In the genomic region with DNA sequence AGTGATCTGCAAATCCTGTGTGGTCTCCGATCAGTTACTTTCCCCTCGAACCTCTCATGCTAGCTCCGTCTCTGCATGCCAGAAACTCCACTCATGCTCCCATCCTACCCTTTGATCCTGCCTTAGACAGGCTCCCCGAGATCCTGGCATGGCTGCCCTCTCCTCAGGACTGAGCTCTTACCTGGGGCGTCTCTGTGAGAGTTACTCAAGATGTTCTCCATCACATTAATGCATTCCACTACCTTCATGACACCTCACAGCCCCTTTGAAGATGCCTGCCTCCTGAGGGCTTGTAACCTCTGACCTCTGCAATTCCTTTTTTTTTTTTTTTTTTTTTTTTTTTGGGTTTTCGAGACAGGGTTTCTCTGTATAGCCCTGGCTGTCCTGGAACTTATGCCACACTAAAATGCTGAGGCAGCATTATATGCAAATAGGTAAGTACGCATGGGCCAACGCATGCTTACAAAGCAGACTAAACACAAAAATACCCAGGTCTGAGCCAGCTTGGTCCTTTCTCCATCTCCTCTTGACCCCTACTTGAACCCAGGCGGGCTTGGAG, we compare ENCODE assay signal across 7 mouse cellular contexts. TPM values are rescaled to one million over a fixed set of nuclear protein-coding genes. Genes with fewer than 3 reads are reported as not detected.
A peak's percentile ranks its signal among the peaks of the same experiment; 100 is the strongest.
DNase-seq lines count a peak whose midpoint lies in the region; ATAC-seq and TF ChIP-seq lines count a peak whose summit lies in the region.

No protein-coding gene starts in this region.

- no peak overlapping the region for H3K4me3 ChIP-seq in kidney, adult 2 months (ENCODE audit: insufficient read depth, low read depth, low read length)
- H3K4me3 ChIP-seq in MEL (ENCODE audit: control insufficient read depth in 1 of 2, insufficient read depth in 1 of 2, low read depth in 2 of 2, low read length in 2 of 2) = no peak overlapping the region
- peak overlapping the region; percentile 77; the same call in 1 of the 2 replicates for H3K4me3 ChIP-seq in embryonic facial prominence, embryonic 13.5 days
- H3K4me3 ChIP-seq in liver, embryonic 14.5 days (ENCODE audit: insufficient read depth in 1 of 2, low read depth in 2 of 2, low read length in 2 of 2) = no peak overlapping the region

- peak overlapping the region; percentile 91 for H3K27ac ChIP-seq in kidney, adult 2 months (ENCODE audit: insufficient read depth, low read depth, low read length)
- H3K27ac ChIP-seq in MEL (ENCODE audit: control insufficient read depth, low read depth, low read length) = no peak overlapping the region
- H3K27ac ChIP-seq in embryonic facial prominence, embryonic 13.5 days = peak overlapping the region; percentile 94
- no peak overlapping the region for H3K27ac ChIP-seq in liver, embryonic 14.5 days

- WGBS in kidney, adult 2 months = 39% methylated on average over 9 of the region's 9 CpGs
- 25% methylated on average over 9 of the region's 9 CpGs for WGBS in embryonic facial prominence, embryonic 13.5 days
- WGBS in liver, embryonic 14.5 days (ENCODE audit: insufficient replicate concordance) = 59% methylated on average over 9 of the region's 9 CpGs

- no peak for TF ChIP-seq EP300 in MEL (IDR thresholded peaks at IDR 0.05; ENCODE audit: low read depth in 1 of 2, low read length in 2 of 2)
- no peak for TF ChIP-seq EP300 in liver, embryonic 14.5 days (IDR thresholded peaks at IDR 0.05; ENCODE audit: low read depth)

- no peak for DNase-seq in kidney, adult 2 months
- no peak for DNase-seq in kidney, adult 11 months
- no peak for DNase-seq in MEL (ENCODE audit: low read depth, low spot score)
- DNase-seq in liver, embryonic 14.5 days (ENCODE audit: low read depth in 3 of 3, low spot score in 3 of 3) = no peak
- no peak for DNase-seq in cerebellum, adult 11-12 months
- DNase-seq in spleen, postnatal 36 days (ENCODE audit: low spot score in 2 of 2) = no peak

- no peak for ATAC-seq in embryonic facial prominence, embryonic 13.5 days (ENCODE audit: insufficient number of reproducible peaks, insufficient read depth, low FRiP score, low TSS enrichment, low read depth)
- no peak for ATAC-seq in liver, embryonic 14.5 days (ENCODE audit: insufficient read depth)

- no peak for TF ChIP-seq CTCF in kidney, adult 2 months (conservative IDR thresholded peaks at IDR 0.05; ENCODE audit: insufficient read depth, insufficient read length, low read depth, low read length)
- no peak for TF ChIP-seq CTCF in MEL (IDR thresholded peaks at IDR 0.05 in 2 of 3, conservative IDR thresholded peaks at IDR 0.05 in 1 of 3; ENCODE audit: control insufficient read depth in 1 of 3, insufficient read depth in 1 of 3, low read depth in 2 of 3, low read length in 3 of 3, poor library complexity in 1 of 3, severe bottlenecking in 1 of 3)
- no peak for TF ChIP-seq CTCF in liver, embryonic 14.5 days (IDR thresholded peaks at IDR 0.05; ENCODE audit: low read depth)

- H3K4me2 ChIP-seq in embryonic facial prominence, embryonic 13.5 days = peak overlapping the region; percentile 98
- H3K4me2 ChIP-seq in liver, embryonic 14.5 days (ENCODE audit: low read depth) = peak overlapping the region; percentile 57

- no peak overlapping the region for H3K9ac ChIP-seq in MEL (ENCODE audit: control insufficient read depth, low read depth, low read length, poor library complexity, severe bottlenecking)
- H3K9ac ChIP-seq in embryonic facial prominence, embryonic 13.5 days = peak overlapping the region; percentile 88; the same call in 1 of the 2 replicates
- no peak overlapping the region for H3K9ac ChIP-seq in liver, embryonic 14.5 days (replicated peaks)

- no peaks in the 10 kb centered on the region for H3K9me3 ChIP-seq in MEL (replicated peaks; ENCODE audit: insufficient read depth, low read length)
- H3K9me3 ChIP-seq in embryonic facial prominence, embryonic 13.5 days = no peaks in the 10 kb centered on the region
- no peaks in the 10 kb centered on the region for H3K9me3 ChIP-seq in liver, embryonic 14.5 days (ENCODE audit: control insufficient read depth, low read length)

- no peaks in the 10 kb centered on the region for H3K79me2 ChIP-seq in MEL (ENCODE audit: control insufficient read depth, insufficient read depth, low read length, poor library complexity)

- no peaks in the 10 kb centered on the region; the same call in 1 of the 2 replicates for H3K36me3 ChIP-seq in kidney, adult 2 months (ENCODE audit: control insufficient read depth, insufficient read depth, low read length)
- H3K36me3 ChIP-seq in MEL (ENCODE audit: control insufficient read depth in 1 of 2, insufficient read depth in 2 of 2, low read length in 2 of 2) = no peaks in the 10 kb centered on the region
- H3K36me3 ChIP-seq in embryonic facial prominence, embryonic 13.5 days = peaks cover 16% of the 10 kb centered on the region
- H3K36me3 ChIP-seq in liver, embryonic 14.5 days (replicated peaks; ENCODE audit: control insufficient read depth, insufficient read depth, low read depth) = no peaks in the 10 kb centered on the region

- TF ChIP-seq RAD21 in MEL (IDR thresholded peaks at IDR 0.05; ENCODE audit: low read depth, low read length) = no peak

- H3K27me3 ChIP-seq in kidney, adult 2 months (replicated peaks; ENCODE audit: control insufficient read depth, insufficient read depth, low read length) = no peaks in the 10 kb centered on the region
- no peaks in the 10 kb centered on the region for H3K27me3 ChIP-seq in MEL (ENCODE audit: control insufficient read depth in 1 of 2, insufficient read depth in 2 of 2, low read length in 2 of 2)
- H3K27me3 ChIP-seq in embryonic facial prominence, embryonic 13.5 days = no peaks in the 10 kb centered on the region
- peaks cover 31% of the 10 kb centered on the region for H3K27me3 ChIP-seq in liver, embryonic 14.5 days (ENCODE audit: control insufficient read depth, insufficient read depth, low read length)

- H3K4me1 ChIP-seq in kidney, adult 2 months (ENCODE audit: control insufficient read depth, insufficient read depth, low read length) = peaks cover 17% of the 10 kb centered on the region; the same call in 1 of the 2 replicates
- peaks cover 0 to 7% of the 10 kb centered on the region in 2 experiments; a peak in 2 of 4 replicates for H3K4me1 ChIP-seq in MEL (ENCODE audit: control insufficient read depth in 1 of 2, insufficient read depth in 2 of 2, low read length in 2 of 2)
- peaks cover 42% of the 10 kb centered on the region for H3K4me1 ChIP-seq in embryonic facial prominence, embryonic 13.5 days
- H3K4me1 ChIP-seq in liver, embryonic 14.5 days (replicated peaks; ENCODE audit: control insufficient read depth in 2 of 2, insufficient read depth in 2 of 2, low read length in 1 of 2) = peaks cover 0 to 12% of the 10 kb centered on the region in 2 experiments; a peak in 2 of 4 replicates

- TF ChIP-seq POLR2A in kidney, adult 2 months (IDR thresholded peaks at IDR 0.05; ENCODE audit: low read depth, low read length) = no peak
- TF ChIP-seq POLR2A in MEL (IDR thresholded peaks at IDR 0.05; ENCODE audit: control insufficient read depth in 1 of 2, insufficient read depth in 1 of 2, low read depth in 1 of 2, low read length in 2 of 2, poor library complexity in 1 of 2) = no peak

TF ChIP-seq in MEL, 35 proteins besides CTCF, POLR2A, EP300 and RAD21 (continues in another document):
- TF ChIP-seq TCF12 (IDR thresholded peaks at IDR 0.05; ENCODE audit: low read depth, low read length) = no peak

RNA-seq across cellular contexts. Expression of gene Eva1b, which starts 0.5 kb away (rescaled TPM):
- polyA plus RNA-seq in kidney, adult 2 months (2012; rRNA removed) = 68.8 and 101 TPM in 2 replicates
- total RNA-seq in MEL (2012; rRNA removed) = 9.3 and 9.6 TPM in 2 replicates
- polyA plus RNA-seq in MEL (2012; ENCODE audit: insufficient read depth in 1 of 2, insufficient read length in 2 of 2, low read depth in 1 of 2, low replicate concordance in 2 of 2, missing spikeins in 1 of 2) = 10 to 100 TPM in 1 of 2 experiments, not detected in 1; 12.2 TPM
- polyA plus RNA-seq in embryonic facial prominence, embryonic 13.5 days (2015; fragmentation: Nextera tagmentation; extraction: Ambion mirVana) = 70.2 and 78.2 TPM in 2 replicates
- 11.9 and 14.8 TPM in 2 replicates for polyA plus RNA-seq in liver, embryonic 14.5 days (2012; rRNA removed)
- 11.0 and 12.0 TPM in 2 replicates for polyA plus RNA-seq in liver, embryonic 14.5 days (2014; fragmentation: Nextera tagmentation; extraction: Ambion mirVana)

RNA-seq across cellular contexts. Expression of gene Sh3d21, which starts 16.2 kb away (rescaled TPM):
- 5.0 and 5.5 TPM in 2 replicates for polyA plus RNA-seq in kidney, adult 2 months (2012; rRNA removed)
- total RNA-seq in MEL (2012; rRNA removed) = 0.31 and 0.56 TPM in 2 replicates
- polyA plus RNA-seq in MEL (2012; ENCODE audit: insufficient read depth in 1 of 2, insufficient read length in 2 of 2, low read depth in 1 of 2, low replicate concordance in 2 of 2, missing spikeins in 1 of 2) = 1 to 10 TPM in 1 of 2 experiments, not detected in 1; 1.3 TPM
- polyA plus RNA-seq in embryonic facial prominence, embryonic 13.5 days (2015; fragmentation: Nextera tagmentation; extraction: Ambion mirVana) = 8.6 and 10.3 TPM in 2 replicates
- polyA plus RNA-seq in liver, embryonic 14.5 days (2012; rRNA removed) = 0.46 and 0.53 TPM in 2 replicates
- polyA plus RNA-seq in liver, embryonic 14.5 days (2014; fragmentation: Nextera tagmentation; extraction: Ambion mirVana) = 0.77 and 0.93 TPM in 2 replicates

RNA-seq across cellular contexts. Expression of gene Stk40, which starts 43.3 kb away (rescaled TPM):
- 38.3 and 38.9 TPM in 2 replicates for polyA plus RNA-seq in kidney, adult 2 months (2012; rRNA removed)
- 16.8 and 30.4 TPM in 2 replicates for total RNA-seq in MEL (2012; rRNA removed)
- polyA plus RNA-seq in MEL (2012; ENCODE audit: insufficient read depth in 1 of 2, insufficient read length in 2 of 2, low read depth in 1 of 2, low replicate concordance in 2 of 2, missing spikeins in 1 of 2) = 100 to 1,000 TPM in 1 of 2 experiments, 10 to 100 TPM in 1; 79.4 to 270 TPM
- 34.9 and 36.6 TPM in 2 replicates for polyA plus RNA-seq in embryonic facial prominence, embryonic 13.5 days (2015; fragmentation: Nextera tagmentation; extraction: Ambion mirVana)
- 4.3 and 5.6 TPM in 2 replicates for polyA plus RNA-seq in liver, embryonic 14.5 days (2012; rRNA removed)
- polyA plus RNA-seq in liver, embryonic 14.5 days (2014; fragmentation: Nextera tagmentation; extraction: Ambion mirVana) = 8.2 and 9.0 TPM in 2 replicates

RNA-seq across cellular contexts. Expression of gene Lsm10, which starts 50.6 kb away (rescaled TPM):
- 36.5 TPM in 2 replicates for polyA plus RNA-seq in kidney, adult 2 months (2012; rRNA removed)
- total RNA-seq in MEL (2012; rRNA removed) = 33.9 and 35.0 TPM in 2 replicates
- 10 to 100 TPM in 1 of 2 experiments, not detected in 1; 49.6 TPM for polyA plus RNA-seq in MEL (2012; ENCODE audit: insufficient read depth in 1 of 2, insufficient read length in 2 of 2, low read depth in 1 of 2, low replicate concordance in 2 of 2, missing spikeins in 1 of 2)
- polyA plus RNA-seq in embryonic facial prominence, embryonic 13.5 days (2015; fragmentation: Nextera tagmentation; extraction: Ambion mirVana) = 46.7 and 50.3 TPM in 2 replicates
- 20.1 and 20.3 TPM in 2 replicates for polyA plus RNA-seq in liver, embryonic 14.5 days (2012; rRNA removed)
- polyA plus RNA-seq in liver, embryonic 14.5 days (2014; fragmentation: Nextera tagmentation; extraction: Ambion mirVana) = 24.4 and 25.9 TPM in 2 replicates

RNA-seq across cellular contexts. Expression of gene Thrap3, which starts 55.5 kb away (rescaled TPM):
- 40.4 and 51.0 TPM in 2 replicates for polyA plus RNA-seq in kidney, adult 2 months (2012; rRNA removed)
- total RNA-seq in MEL (2012; rRNA removed) = 158 and 177 TPM in 2 replicates
- 100 to 1,000 TPM; 310 to 471 TPM for polyA plus RNA-seq in MEL (2012; ENCODE audit: insufficient read depth in 1 of 2, insufficient read length in 2 of 2, low read depth in 1 of 2, low replicate concordance in 2 of 2, missing spikeins in 1 of 2)
- polyA plus RNA-seq in embryonic facial prominence, embryonic 13.5 days (2015; fragmentation: Nextera tagmentation; extraction: Ambion mirVana) = 248 and 262 TPM in 2 replicates
- 39.2 and 62.6 TPM in 2 replicates for polyA plus RNA-seq in liver, embryonic 14.5 days (2012; rRNA removed)
- polyA plus RNA-seq in liver, embryonic 14.5 days (2014; fragmentation: Nextera tagmentation; extraction: Ambion mirVana) = 77.9 and 84.2 TPM in 2 replicates

Comparison
In these comparisons a context has a peak if more than half of its experiments do, and no peak if none do; other contexts are left out.
1. H3K27ac ChIP-seq: peak in kidney, adult 2 months (single experiment) and embryonic facial prominence, embryonic 13.5 days (single experiment); none in MEL (single experiment) and liver, embryonic 14.5 days (single experiment).